Mouse (Mus musculus): ENCODE measurements around the gene Sec14l3. TPM values are rescaled to one million over a fixed set of nuclear protein-coding genes. Genes with fewer than 3 reads are reported as not detected.
"Not testable (repeated sequence)": the region's sequence is repeated elsewhere in the genome, so short reads cannot be mapped to it uniquely, and the experiment has no call there.

Sec14l3 gene
- polyA plus RNA-seq, 1 experiment, result 0.07 TPM

GRCm38 (mm10) chr11:4101851-4102250 lies 37.2 kb downstream of the Sec14l3 start:
- no peak for DNase-seq (ENCODE audit: low read depth)

- no peak for DNase-seq (ENCODE audit: low read depth)
These were observed 38.9 kb downstream of the Sec14l3 start for GRCm38 (mm10) chr11:4103522-4103921.

- DNase-seq (ENCODE audit: low read depth), result no peak
These were observed 40.3 kb downstream of the Sec14l3 start for GRCm38 (mm10) chr11:4104989-4105388.

- no peak for DNase-seq (ENCODE audit: low read depth)
These were observed 40.8 kb downstream of the Sec14l3 start for GRCm38 (mm10) chr11:4105444-4105843.

GRCm38 (mm10) chr11:4107901-4108300 lies 43.3 kb downstream of the Sec14l3 start:
- not testable (repeated sequence) for DNase-seq (ENCODE audit: low read depth)

GRCm38 (mm10) chr11:4108691-4109090 lies 44.0 kb downstream of the Sec14l3 start:
- DNase-seq (ENCODE audit: low read depth), result no peak

- DNase-seq (ENCODE audit: low read depth), result no peak
These were observed 47.4 kb downstream of the Sec14l3 start for GRCm38 (mm10) chr11:4112033-4112432.

- no peak for DNase-seq (ENCODE audit: low read depth)
These were observed 48.2 kb downstream of the Sec14l3 start for GRCm38 (mm10) chr11:4112861-4113260.

GRCm38 (mm10) chr11:4113496-4113895 lies 48.9 kb downstream of the Sec14l3 start:
- DNase-seq (ENCODE audit: low read depth), result no peak

GRCm38 (mm10) chr11:4113970-4114369 lies 49.3 kb downstream of the Sec14l3 start:
- DNase-seq (ENCODE audit: low read depth), result no peak

- DNase-seq (ENCODE audit: low read depth), result not testable (repeated sequence)
These were observed 49.9 kb downstream of the Sec14l3 start for GRCm38 (mm10) chr11:4114541-4114940.

- no peak for DNase-seq (ENCODE audit: low read depth)
These were observed 50.8 kb downstream of the Sec14l3 start for GRCm38 (mm10) chr11:4115407-4115806.

GRCm38 (mm10) chr11:4116458-4117141 lies 52.0 kb downstream of the Sec14l3 start:
- no peak for DNase-seq (ENCODE audit: low read depth)

- no peak for DNase-seq (ENCODE audit: low read depth)
These were observed 52.9 kb downstream of the Sec14l3 start for GRCm38 (mm10) chr11:4117372-4118071.

GRCm38 (mm10) chr11:4118081-4118921 lies 53.7 kb downstream of the Sec14l3 start:
- DNase-seq (ENCODE audit: low read depth), result no peak

- no peak for DNase-seq (ENCODE audit: low read depth)
These were observed 55.0 kb downstream of the Sec14l3 start for GRCm38 (mm10) chr11:4119635-4120034.

GRCm38 (mm10) chr11:4121691-4122090 lies 57.0 kb downstream of the Sec14l3 start:
- DNase-seq (ENCODE audit: low read depth), result no peak

GRCm38 (mm10) chr11:4122226-4122625 lies 57.6 kb downstream of the Sec14l3 start:
- no peak for DNase-seq (ENCODE audit: low read depth)

GRCm38 (mm10) chr11:4122742-4123579 lies 58.3 kb downstream of the Sec14l3 start, which contains the start of gene Sec14l2:
Gene Sec14l2 (minus strand): TSS chr11:4123415.
- DNase-seq (ENCODE audit: low read depth), result no peak

GRCm38 (mm10) chr11:4123922-4124321 lies 59.3 kb downstream of the Sec14l3 start:
- no peak for DNase-seq (ENCODE audit: low read depth)

GRCm38 (mm10) chr11:4127059-4127458 lies 62.4 kb downstream of the Sec14l3 start:
- no peak for DNase-seq (ENCODE audit: low read depth)

Data from gonadal fat pad, adult 2 months (tissue).